Comparison of ENCODE assay signal across 28 mouse cellular contexts in genomic region chr16:85386801-85387200, GRCm38 (mm10).
DNase-seq lines count a peak whose midpoint lies in the region; ATAC-seq and TF ChIP-seq lines count a peak whose summit lies in the region.
"Had no signal": no experiment of that assay in that cellular context is flagged by ENCODE, and none has a peak within 500 bp of the region (broad histone marks: within the 10 kb centered on the region; RNA-seq: fewer than 3 reads in every experiment).

No protein-coding gene starts in this region.

- no peak overlapping the region for H3K9ac ChIP-seq in hindbrain, embryonic 16.5 days (ENCODE audit: low read depth, low read length)
- H3K9ac ChIP-seq in hindbrain, postnatal 0 days (replicated peaks; ENCODE audit: low read length) = no peak overlapping the region
- no peak overlapping the region for H3K9ac ChIP-seq in liver, adult 2 months (ENCODE audit: low read depth, low read length)
- no peak overlapping the region for H3K9ac ChIP-seq in liver, embryonic 12.5 days
- H3K9ac ChIP-seq in neural tube, embryonic 15.5 days (replicated peaks) = no peak overlapping the region
- H3K9ac ChIP-seq: embryonic facial prominence, embryonic 12.5 days; hindbrain, embryonic 14.5 days; intestine, embryonic 15.5 days; limb, embryonic 15.5 days; liver, embryonic 15.5 days; lung, embryonic 14.5 days had no signal

- no peaks in the 10 kb centered on the region for H3K79me2 ChIP-seq in liver, adult 2 months (ENCODE audit: control insufficient read depth, insufficient read depth, low read length)

- no peaks in the 10 kb centered on the region for H3K4me1 ChIP-seq in hindbrain, embryonic 16.5 days (ENCODE audit: control insufficient read depth, insufficient read depth, low read depth, low read length)
- no peaks in the 10 kb centered on the region for H3K4me1 ChIP-seq in hindbrain, postnatal 0 days (ENCODE audit: insufficient read depth, low read length)
- no peaks in the 10 kb centered on the region for H3K4me1 ChIP-seq in liver, adult 2 months (ENCODE audit: control insufficient read depth, insufficient read depth, low read length)
- no peaks in the 10 kb centered on the region for H3K4me1 ChIP-seq in liver, embryonic 12.5 days
- peaks cover 5% of the 10 kb centered on the region; the same call in 1 of the 2 replicates for H3K4me1 ChIP-seq in neural tube, embryonic 15.5 days
- H3K4me1 ChIP-seq: embryonic facial prominence, embryonic 12.5 days; intestine, embryonic 15.5 days; limb, embryonic 15.5 days; liver, embryonic 15.5 days had no signal

- H3K36me3 ChIP-seq in hindbrain, embryonic 16.5 days (ENCODE audit: control insufficient read depth, insufficient read depth, low read length) = no peaks in the 10 kb centered on the region
- H3K36me3 ChIP-seq in hindbrain, postnatal 0 days (ENCODE audit: insufficient read depth, low read length) = no peaks in the 10 kb centered on the region
- H3K36me3 ChIP-seq in liver, adult 2 months (ENCODE audit: control insufficient read depth, insufficient read depth, low read length) = no peaks in the 10 kb centered on the region
- no peaks in the 10 kb centered on the region for H3K36me3 ChIP-seq in liver, embryonic 12.5 days
- H3K36me3 ChIP-seq in neural tube, embryonic 15.5 days = no peaks in the 10 kb centered on the region
- H3K36me3 ChIP-seq: embryonic facial prominence, embryonic 12.5 days; intestine, embryonic 15.5 days; limb, embryonic 10.5 days; limb, embryonic 15.5 days; liver, embryonic 15.5 days had no signal

- TF ChIP-seq CTCF in hindbrain, postnatal 0 days (IDR thresholded peaks at IDR 0.05; ENCODE audit: low read depth) = no peak
- no peak for TF ChIP-seq CTCF in liver, adult 2 months (IDR thresholded peaks at IDR 0.05; ENCODE audit: low read depth, low read length)

- no peak overlapping the region for H3K27ac ChIP-seq in hindbrain, embryonic 16.5 days (ENCODE audit: low read depth, low read length)
- no peak overlapping the region for H3K27ac ChIP-seq in hindbrain, postnatal 0 days
- H3K27ac ChIP-seq in liver, adult 2 months (replicated peaks; ENCODE audit: insufficient read depth, low read depth, low read length) = no peak overlapping the region
- no peak overlapping the region for H3K27ac ChIP-seq in liver, embryonic 12.5 days
- no peak overlapping the region for H3K27ac ChIP-seq in neural tube, embryonic 15.5 days (replicated peaks)
- H3K27ac ChIP-seq: embryonic facial prominence, embryonic 12.5 days; hindbrain, embryonic 14.5 days; intestine, embryonic 15.5 days; limb, embryonic 10.5 days; limb, embryonic 15.5 days; liver, embryonic 15.5 days; stomach, postnatal 0 days had no signal

- 0 out of 2 replicates have a peak, but pooled peaks have one; percentile 20 for ATAC-seq in hindbrain, embryonic 16.5 days
- ATAC-seq in hindbrain, postnatal 0 days = no peak
- no peak for ATAC-seq in liver, embryonic 12.5 days
- ATAC-seq in neural tube, embryonic 15.5 days (ENCODE audit: low FRiP score) = peak; percentile 76
- ATAC-seq in activated CD4-positive, CD25-positive, alpha-beta regulatory T cell, adult 4 months = no peak
- ATAC-seq: forebrain, embryonic 14.5 days; intestine, embryonic 15.5 days had no signal

- no peak overlapping the region for H3K4me3 ChIP-seq in hindbrain, embryonic 16.5 days (ENCODE audit: low read length)
- no peak overlapping the region for H3K4me3 ChIP-seq in hindbrain, postnatal 0 days (ENCODE audit: low read length)
- no peak overlapping the region for H3K4me3 ChIP-seq in liver, adult 2 months (ENCODE audit: insufficient read depth, low read depth, low read length)
- no peak overlapping the region for H3K4me3 ChIP-seq in liver, embryonic 12.5 days
- H3K4me3 ChIP-seq in neural tube, embryonic 15.5 days (replicated peaks) = no peak overlapping the region
- H3K4me3 ChIP-seq: embryonic facial prominence, embryonic 12.5 days; intestine, embryonic 15.5 days; limb, embryonic 10.5 days; limb, embryonic 15.5 days; liver, embryonic 15.5 days had no signal

- no peak for DNase-seq in hindbrain, postnatal 0 days (ENCODE audit: low spot score)
- peak; percentile 34 for DNase-seq in liver, adult 2 months (ENCODE audit: extremely low read depth, low read depth, low spot score)
- peak; percentile 10 for DNase-seq in MN1 (ENCODE audit: low spot score)
- DNase-seq: adrenal gland, adult 2 months; adrenal gland, postnatal 36 days; cerebellum, adult 2 months; cerebellum, postnatal 25 days; gastrocnemius, postnatal 25 days; heart, adult 18-20 months; heart, postnatal 36 days; lung, embryonic 14.5 days; lung, postnatal 14 days; right cerebral cortex, postnatal 4 days; thymus, adult 2 months; thymus, postnatal 36 days had no signal

- peaks cover 2% of the 10 kb centered on the region; the same call in 1 of the 2 replicates for H3K9me3 ChIP-seq in hindbrain, embryonic 16.5 days (ENCODE audit: control insufficient read depth, low read length)
- H3K9me3 ChIP-seq in hindbrain, postnatal 0 days (ENCODE audit: low read length) = no peaks in the 10 kb centered on the region
- H3K9me3 ChIP-seq in liver, embryonic 12.5 days (replicated peaks) = no peaks in the 10 kb centered on the region
- no peaks in the 10 kb centered on the region for H3K9me3 ChIP-seq in neural tube, embryonic 15.5 days (replicated peaks)
- H3K9me3 ChIP-seq: embryonic facial prominence, embryonic 12.5 days; intestine, embryonic 15.5 days; limb, embryonic 10.5 days; limb, embryonic 15.5 days; liver, embryonic 15.5 days had no signal

- H3K4me2 ChIP-seq in hindbrain, embryonic 16.5 days (ENCODE audit: low read length) = no peak overlapping the region
- H3K4me2 ChIP-seq in hindbrain, postnatal 0 days (ENCODE audit: low read depth, low read length) = no peak overlapping the region
- H3K4me2 ChIP-seq in liver, embryonic 12.5 days = no peak overlapping the region
- H3K4me2 ChIP-seq in neural tube, embryonic 15.5 days = no peak overlapping the region
- H3K4me2 ChIP-seq: embryonic facial prominence, embryonic 12.5 days; heart, embryonic 11.5 days; hindbrain, embryonic 14.5 days; intestine, embryonic 15.5 days; limb, embryonic 15.5 days; liver, embryonic 15.5 days; lung, embryonic 14.5 days had no signal

- 54% methylated on average over 5 of the region's 5 CpGs for WGBS in hindbrain, embryonic 16.5 days
- 61% methylated on average over 5 of the region's 5 CpGs for WGBS in hindbrain, postnatal 0 days
- 60% methylated on average over 5 of the region's 5 CpGs for WGBS in liver, adult 2 months
- 58% methylated on average over 5 of the region's 5 CpGs for WGBS in liver, embryonic 12.5 days (ENCODE audit: insufficient replicate concordance)
- 28% methylated on average over 5 of the region's 5 CpGs for WGBS in neural tube, embryonic 15.5 days

- no peak for TF ChIP-seq POLR2A in liver, adult 2 months (IDR thresholded peaks at IDR 0.05; ENCODE audit: extremely low read depth, insufficient read depth, low read length)

- H3K27me3 ChIP-seq in hindbrain, embryonic 16.5 days (replicated peaks; ENCODE audit: control insufficient read depth, insufficient read depth, low read length) = no peaks in the 10 kb centered on the region
- no peaks in the 10 kb centered on the region for H3K27me3 ChIP-seq in hindbrain, postnatal 0 days (ENCODE audit: insufficient read depth, low read length)
- H3K27me3 ChIP-seq in liver, adult 2 months (ENCODE audit: control insufficient read depth, insufficient read depth, low read length) = no peaks in the 10 kb centered on the region
- no peaks in the 10 kb centered on the region for H3K27me3 ChIP-seq in liver, embryonic 12.5 days (replicated peaks)
- H3K27me3 ChIP-seq in neural tube, embryonic 15.5 days (replicated peaks) = no peaks in the 10 kb centered on the region
- H3K27me3 ChIP-seq: embryonic facial prominence, embryonic 12.5 days; intestine, embryonic 15.5 days; limb, embryonic 15.5 days; liver, embryonic 15.5 days had no signal

Comparison
In these comparisons a context has a peak if more than half of its experiments do, and no peak if none do; other contexts are left out.
1. ATAC-seq: peak in hindbrain, embryonic 16.5 days (single experiment) and neural tube, embryonic 15.5 days (single experiment); none in hindbrain, postnatal 0 days (single experiment), liver, embryonic 12.5 days (single experiment) and activated CD4-positive, CD25-positive, alpha-beta regulatory T cell, adult 4 months (single experiment).